Mouse (Mus musculus): ENCODE measurements around the gene Fat4. TPM values are rescaled to one million over a fixed set of nuclear protein-coding genes. Genes with fewer than 3 reads are reported as not detected.

Fat4 gene
- total and polyA plus RNA-seq, 3 experiments, result not detected

DNA sequence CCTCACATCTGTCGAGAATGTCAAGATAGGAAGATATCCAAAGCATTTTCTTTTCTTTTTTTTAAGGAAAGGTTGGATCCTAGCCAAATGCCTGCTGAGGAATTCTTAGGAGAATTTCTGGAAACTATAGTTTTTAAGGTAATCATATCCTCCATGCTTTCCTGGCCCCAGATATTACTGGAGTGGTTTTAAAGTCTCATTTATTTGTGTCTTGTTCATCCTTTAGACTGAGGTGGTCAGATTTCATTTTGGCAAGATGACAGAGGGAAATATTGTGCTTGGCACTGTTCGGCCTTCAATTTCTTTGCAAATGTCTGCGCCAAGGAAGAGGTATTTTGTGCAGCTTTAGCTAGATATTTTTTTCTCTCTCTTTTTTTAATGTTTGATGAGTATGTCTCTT is 42.0 kb downstream of the Fat4 start:
- H3K27me3 ChIP-seq (ENCODE audit: control insufficient read depth in 1 of 2, insufficient read depth in 2 of 2, low read length in 2 of 2), result no peaks in the 10 kb centered on the region
- no peaks in the 10 kb centered on the region for H3K79me2 ChIP-seq (ENCODE audit: control insufficient read depth, insufficient read depth, low read length, poor library complexity)
- no peak for TF ChIP-seq CHD2 (IDR thresholded peaks at IDR 0.05; ENCODE audit: low read length)
- no peak for TF ChIP-seq MXI1 (IDR thresholded peaks at IDR 0.05; ENCODE audit: low read depth, low read length)
- TF ChIP-seq USF2 (IDR thresholded peaks at IDR 0.05; ENCODE audit: borderline replicate concordance in 1 of 2, insufficient read depth in 1 of 2, low read depth in 1 of 2, low read length in 2 of 2), result no peak
- TF ChIP-seq MEF2A (IDR thresholded peaks at IDR 0.05; ENCODE audit: extremely low read depth, insufficient replicate concordance, low read depth, low read length, poor library complexity, severe bottlenecking), result no peak
- H3K36me3 ChIP-seq (ENCODE audit: control insufficient read depth in 1 of 2, insufficient read depth in 2 of 2, low read length in 2 of 2), result no peaks in the 10 kb centered on the region
- no peak overlapping the region for H3K4me3 ChIP-seq (ENCODE audit: control insufficient read depth in 1 of 2, insufficient read depth in 1 of 2, low read depth in 2 of 2, low read length in 2 of 2)
- no peak overlapping the region for H3K9ac ChIP-seq (ENCODE audit: control insufficient read depth, low read depth, low read length, poor library complexity, severe bottlenecking)
- no peaks in the 10 kb centered on the region for H3K4me1 ChIP-seq (ENCODE audit: control insufficient read depth in 1 of 2, insufficient read depth in 2 of 2, low read length in 2 of 2)
- H3K27ac ChIP-seq (ENCODE audit: control insufficient read depth, low read depth, low read length), result no peak overlapping the region
- no peak for DNase-seq (ENCODE audit: low read depth, low spot score)
- H3K9me3 ChIP-seq (replicated peaks; ENCODE audit: insufficient read depth, low read length), result no peaks in the 10 kb centered on the region

DNA sequence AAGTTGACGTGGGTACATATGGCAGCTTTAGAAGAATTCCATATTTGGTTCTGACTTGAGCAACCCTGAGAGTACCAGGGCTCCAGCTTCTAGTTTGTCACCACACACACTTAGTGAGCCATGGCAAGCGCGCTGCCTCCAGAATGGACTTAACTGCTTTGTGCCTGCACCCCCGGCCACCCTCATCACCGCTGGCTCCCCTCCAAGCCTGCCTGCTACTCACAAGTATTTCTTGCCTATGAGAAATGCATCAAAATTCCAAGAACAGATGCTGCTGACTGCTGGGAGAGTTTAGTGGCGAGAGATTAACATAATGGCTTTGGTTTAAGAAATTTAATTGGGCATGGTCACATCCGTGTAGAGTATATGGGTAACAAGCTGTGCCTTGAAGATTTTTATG is 48.0 kb downstream of the Fat4 start:
- no peaks in the 10 kb centered on the region for H3K9me3 ChIP-seq (replicated peaks; ENCODE audit: insufficient read depth, low read length)

DNA sequence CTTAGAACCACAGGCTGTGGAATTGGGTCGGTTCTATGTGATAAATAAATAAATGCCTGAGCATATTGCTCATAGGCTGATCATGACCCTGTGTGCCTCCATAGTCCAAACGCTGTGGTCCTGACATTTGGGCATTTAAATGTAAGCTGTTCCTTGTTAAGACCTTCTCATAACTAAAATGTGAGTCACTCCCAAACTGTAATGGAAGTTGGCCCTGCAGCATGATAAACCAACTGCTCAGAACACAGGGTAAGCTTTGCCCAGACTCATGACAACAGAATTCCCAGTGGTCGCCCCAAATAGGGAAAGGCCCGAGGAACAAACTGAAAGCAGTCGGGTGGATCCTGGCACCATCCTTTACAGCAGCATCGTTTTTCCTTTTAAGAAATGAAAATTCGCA is 49.7 kb downstream of the Fat4 start:
- no peak for DNase-seq (ENCODE audit: low read depth, low spot score)
- no peaks in the 10 kb centered on the region for H3K9me3 ChIP-seq (replicated peaks; ENCODE audit: insufficient read depth, low read length)
- no peaks in the 10 kb centered on the region for H3K4me1 ChIP-seq (ENCODE audit: control insufficient read depth in 1 of 2, insufficient read depth in 2 of 2, low read length in 2 of 2)
- no peak overlapping the region for H3K4me3 ChIP-seq (ENCODE audit: control insufficient read depth in 1 of 2, insufficient read depth in 1 of 2, low read depth in 2 of 2, low read length in 2 of 2)
- TF ChIP-seq MAFK (IDR thresholded peaks at IDR 0.05; ENCODE audit: borderline replicate concordance, low read depth, low read length) (no peak), KAT2A (conservative IDR thresholded peaks at IDR 0.05; ENCODE audit: low read depth, low read length) (no peak), ZNF384 (IDR thresholded peaks at IDR 0.05; ENCODE audit: low read depth, low read length) (no peak), RCOR1 (IDR thresholded peaks at IDR 0.05; ENCODE audit: low read depth, low read length) (no peak), TAL1 (IDR thresholded peaks at IDR 0.05; ENCODE audit: low read length) (no peak), ELF1 (IDR thresholded peaks at IDR 0.05; ENCODE audit: low read depth, low read length) (no peak)
- H3K79me2 ChIP-seq (ENCODE audit: control insufficient read depth, insufficient read depth, low read length, poor library complexity), result no peaks in the 10 kb centered on the region
- H3K9ac ChIP-seq (ENCODE audit: control insufficient read depth, low read depth, low read length, poor library complexity, severe bottlenecking), result no peak overlapping the region
- no peaks in the 10 kb centered on the region for H3K27me3 ChIP-seq (ENCODE audit: control insufficient read depth in 1 of 2, insufficient read depth in 2 of 2, low read length in 2 of 2)
- H3K36me3 ChIP-seq (ENCODE audit: control insufficient read depth in 1 of 2, insufficient read depth in 2 of 2, low read length in 2 of 2), result no peaks in the 10 kb centered on the region
- H3K27ac ChIP-seq (ENCODE audit: control insufficient read depth, low read depth, low read length), result no peak overlapping the region

More for the DNA sequence above, 48.0 kb downstream of the Fat4 start:
- H3K27ac ChIP-seq (ENCODE audit: control insufficient read depth, low read depth, low read length), result no peak overlapping the region
- H3K9ac ChIP-seq (ENCODE audit: control insufficient read depth, low read depth, low read length, poor library complexity, severe bottlenecking), result no peak overlapping the region
- no peak overlapping the region for H3K4me3 ChIP-seq (ENCODE audit: control insufficient read depth in 1 of 2, insufficient read depth in 1 of 2, low read depth in 2 of 2, low read length in 2 of 2)
- TF ChIP-seq BHLHE40 (IDR thresholded peaks at IDR 0.05; ENCODE audit: borderline replicate concordance, low read depth, low read length) (no peak), USF2 (IDR thresholded peaks at IDR 0.05; ENCODE audit: borderline replicate concordance in 1 of 2, insufficient read depth in 1 of 2, low read depth in 1 of 2, low read length in 2 of 2) (no peak), GATA1 (IDR thresholded peaks at IDR 0.05; ENCODE audit: low read depth, low read length) (no peak), ZMIZ1 (IDR thresholded peaks at IDR 0.05; ENCODE audit: low read depth, low read length) (no peak), MAZ (IDR thresholded peaks at IDR 0.05; ENCODE audit: low read depth, low read length) (no peak), MEF2A (IDR thresholded peaks at IDR 0.05; ENCODE audit: extremely low read depth, insufficient replicate concordance, low read depth, low read length, poor library complexity, severe bottlenecking) (no peak), ZKSCAN1 (IDR thresholded peaks at IDR 0.05; ENCODE audit: low read depth, low read length) (no peak), EP300 (IDR thresholded peaks at IDR 0.05; ENCODE audit: low read depth in 1 of 2, low read length in 2 of 2) (no peak), MYC (IDR thresholded peaks at IDR 0.05; ENCODE audit: low read depth, low read length) (no peak)
- H3K27me3 ChIP-seq (ENCODE audit: control insufficient read depth in 1 of 2, insufficient read depth in 2 of 2, low read length in 2 of 2), result no peaks in the 10 kb centered on the region
- no peaks in the 10 kb centered on the region for H3K36me3 ChIP-seq (ENCODE audit: control insufficient read depth in 1 of 2, insufficient read depth in 2 of 2, low read length in 2 of 2)
- no peaks in the 10 kb centered on the region for H3K4me1 ChIP-seq (ENCODE audit: control insufficient read depth in 1 of 2, insufficient read depth in 2 of 2, low read length in 2 of 2)
- DNase-seq (ENCODE audit: low read depth, low spot score), result no peak
- no peaks in the 10 kb centered on the region for H3K79me2 ChIP-seq (ENCODE audit: control insufficient read depth, insufficient read depth, low read length, poor library complexity)
